Mouse (Mus musculus) frontal cortex, adult 2 months (tissue): Measurements from ENCODE around the gene Dnah2. TPM values are rescaled to one million over a fixed set of nuclear protein-coding genes. Genes with fewer than 3 reads are reported as not detected.

Experiments
- DNase-seq, 2 experiments: peaks; one replicate each; pipeline ENCODE4 v3.0.0; 2022; ENCODE audit warnings: low spot score in 1 of 2; ENCODE audit errors: extremely low spot score in 1 of 2
- polyA plus RNA-seq: library from polyadenylated mRNA; depleted of rRNA; stranded (reverse); fragments of >200 nt; gene quantifications from 2 replicates; pipeline ENCODE4 v1.2.3, GENCODE M21; 2012

Gene Dnah2
- polyA plus RNA-seq, 1 experiment = 4.6 TPM

- DNase-seq = no peak
These were observed 72.1 kb downstream of the Dnah2 start for GRCm38 (mm10) chr11:69476802-69477201.

- DNase-seq = no peak
These were observed 74.2 kb downstream of the Dnah2 start for GRCm38 (mm10) chr11:69474737-69475136.

GRCm38 (mm10) chr11:69472687-69473086 lies 76.2 kb downstream of the Dnah2 start:
- no peak for DNase-seq

- DNase-seq = peak in 1 of 2 experiments; percentile 9
These were observed 77.4 kb downstream of the Dnah2 start for GRCm38 (mm10) chr11:69471491-69471890.

GRCm38 (mm10) chr11:69469301-69469700 lies 79.6 kb downstream of the Dnah2 start:
- DNase-seq = no peak

- peak in 1 of 2 experiments; percentile 67 for DNase-seq
These were observed 84.9 kb downstream of the Dnah2 start for GRCm38 (mm10) chr11:69463996-69464395.

- DNase-seq = no peak
These were observed 87.3 kb downstream of the Dnah2 start for GRCm38 (mm10) chr11:69461568-69461967.

GRCm38 (mm10) chr11:69459883-69460282 lies 89.0 kb downstream of the Dnah2 start:
- no peak for DNase-seq

- DNase-seq = no peak
These were observed 91.8 kb downstream of the Dnah2 start for GRCm38 (mm10) chr11:69457006-69457579.

- peak in 1 of 2 experiments; percentile 39 for DNase-seq
These were observed 96.6 kb downstream of the Dnah2 start for GRCm38 (mm10) chr11:69452114-69452867.

- DNase-seq = no peak
These were observed 101.6 kb downstream of the Dnah2 start for GRCm38 (mm10) chr11:69447299-69447698.

GRCm38 (mm10) chr11:69443328-69443727 lies 105.6 kb downstream of the Dnah2 start:
- no peak for DNase-seq

GRCm38 (mm10) chr11:69437291-69437690 lies 111.6 kb downstream of the Dnah2 start:
- DNase-seq = no peak

GRCm38 (mm10) chr11:69433189-69433588 lies 115.7 kb downstream of the Dnah2 start:
- DNase-seq = no peak

- no peak for DNase-seq
These were observed 116.3 kb downstream of the Dnah2 start for GRCm38 (mm10) chr11:69432640-69432982.

- peak; percentile 67 to 88 for DNase-seq
These were observed 116.9 kb downstream of the Dnah2 start for GRCm38 (mm10) chr11:69431829-69432639.

GRCm38 (mm10) chr11:69430631-69431030 lies 118.3 kb downstream of the Dnah2 start:
- DNase-seq = no peak

GRCm38 (mm10) chr11:69429313-69429712 lies 119.6 kb downstream of the Dnah2 start:
- DNase-seq = no peak

- no peak for DNase-seq
These were observed 120.2 kb downstream of the Dnah2 start for GRCm38 (mm10) chr11:69428751-69429150.

GRCm38 (mm10) chr11:69426246-69426645 lies 122.7 kb downstream of the Dnah2 start:
- no peak for DNase-seq

GRCm38 (mm10) chr11:69423885-69424284 lies 125.0 kb downstream of the Dnah2 start:
- DNase-seq = no peak
